Mouse (Mus musculus) midbrain, embryonic 11.5 days (tissue): ENCODE measurements around the gene Susd1. TPM values are rescaled to one million over a fixed set of nuclear protein-coding genes. Genes with fewer than 3 reads are reported as not detected.

ENCODE experiments used
- ATAC-seq: fragments of 200-750 bp; cut with Nextera tagmentation; 2 replicates; pipeline ENCODE4 v1.8.0; 2017; ENCODE audit warnings: moderate TSS enrichment, moderate library complexity; ENCODE audit not compliant: low FRiP score
- DNase-seq: peaks from one replicate; pipeline ENCODE4 v3.0.0; 2015; ENCODE audit warnings: low spot score; ENCODE audit errors: missing footprints
- H3K27ac ChIP-seq: fragments of 300-500 bp; sonication (generic); 2 replicates; pipeline ENCODE4 v1.5.1; 2014; ENCODE audit warnings: low read depth, low read length
- H3K27me3 ChIP-seq: fragments of 300-500 bp; sonication (generic); 2 replicates; pipeline ENCODE4 v1.6.1; 2014; ENCODE audit warnings: mild to moderate bottlenecking, low read length, moderate library complexity, mixed read lengths; ENCODE audit not compliant: control insufficient read depth, insufficient read depth
- H3K36me3 ChIP-seq: fragments of 300-500 bp; sonication (generic); 2 replicates; pipeline ENCODE4 v1.6.1; 2014; ENCODE audit warnings: mild to moderate bottlenecking, low read length, moderate library complexity, mixed read lengths; ENCODE audit not compliant: control insufficient read depth, insufficient read depth
- H3K4me1 ChIP-seq: fragments of 300-500 bp; sonication (generic); 2 replicates; pipeline ENCODE4 v1.6.1; 2014; ENCODE audit warnings: low read length; ENCODE audit not compliant: control insufficient read depth, insufficient read depth
- H3K4me2 ChIP-seq: fragments of 300-500 bp; sonication (generic); 2 replicates; pipeline ENCODE4 v1.6.1; 2014; ENCODE audit warnings: mild to moderate bottlenecking, moderate library complexity
- H3K4me3 ChIP-seq: fragments of 300-500 bp; sonication (generic); 2 replicates; pipeline ENCODE4 v1.5.1; 2014; ENCODE audit warnings: low read depth, low read length
- H3K9ac ChIP-seq: fragments of 300-500 bp; sonication (generic); 2 replicates; pipeline ENCODE4 v1.6.1; 2014; ENCODE audit warnings: low read length
- H3K9me3 ChIP-seq: fragments of 300-500 bp; sonication (generic); 2 replicates; pipeline ENCODE4 v1.6.1; 2016; ENCODE audit warnings: low read length; ENCODE audit not compliant: control insufficient read depth
- WGBS: fragments of 180-500 bp; shearing (Covaris S2); extraction: QIAGEN DNeasy Blood & Tissue Kit; methylation state at CpG from one replicate; pipeline ENCODE4 v1.1.7; 2014; 5-methylcytosine and 5-hydroxymethylcytosine counted together
- polyA plus RNA-seq: library from polyadenylated mRNA; unstranded; fragments of >200 nt; fragmentation: Nextera tagmentation; extraction: Ambion mirVana; gene quantifications from 2 replicates; pipeline ENCODE4 v1.2.1, GENCODE M21; 2014

Susd1 gene
- polyA plus RNA-seq, 1 experiment from 2014 or later = 1.0 TPM

GRCm38 (mm10) chr4:59381007-59381743 is 57.3 kb downstream of the Susd1 start:
- H3K4me2 ChIP-seq = no peak overlapping the region
- peak; percentile 77 for DNase-seq

GRCm38 (mm10) chr4:59380478-59380877 is 58.0 kb downstream of the Susd1 start:
- WGBS = 86% methylated on average over 4 of the region's 4 CpGs
- Histone ChIP-seq H3K4me3 (no peak overlapping the region), H3K4me1 (no peaks in the 10 kb centered on the region), H3K9ac (no peak overlapping the region), H3K9me3 (no peaks in the 10 kb centered on the region), H3K27me3 (no peaks in the 10 kb centered on the region), H3K27ac (no peak overlapping the region), H3K36me3 (no peaks in the 10 kb centered on the region), H3K4me2 (no peak overlapping the region)
- ATAC-seq (no peak), DNase-seq (peak; percentile 21)

More at GRCm38 (mm10) chr4:59381007-59381743, 57.3 kb downstream of the Susd1 start:
- no peak overlapping the region for H3K9ac ChIP-seq
- no peaks in the 10 kb centered on the region for H3K4me1 ChIP-seq
- H3K4me3 ChIP-seq = no peak overlapping the region
- no peaks in the 10 kb centered on the region for H3K9me3 ChIP-seq
- no peak for ATAC-seq
- H3K27me3 ChIP-seq = no peaks in the 10 kb centered on the region
- 82% methylated on average over 13 of the region's 13 CpGs for WGBS
- no peaks in the 10 kb centered on the region for H3K36me3 ChIP-seq
- no peak overlapping the region for H3K27ac ChIP-seq

GRCm38 (mm10) chr4:59379876-59380275 is 58.6 kb downstream of the Susd1 start:
- Histone ChIP-seq H3K9me3 (no peaks in the 10 kb centered on the region), H3K27me3 (no peaks in the 10 kb centered on the region), H3K4me1 (no peaks in the 10 kb centered on the region), H3K4me3 (no peak overlapping the region), H3K27ac (no peak overlapping the region), H3K36me3 (no peaks in the 10 kb centered on the region), H3K4me2 (no peak overlapping the region), H3K9ac (no peak overlapping the region)
- 82% methylated on average over 5 of the region's 5 CpGs for WGBS
- peak; percentile 61 for DNase-seq
- ATAC-seq = no peak

- Histone ChIP-seq H3K9me3 (no peaks in the 10 kb centered on the region), H3K36me3 (no peaks in the 10 kb centered on the region), H3K4me2 (no peak overlapping the region), H3K9ac (no peak overlapping the region), H3K4me1 (no peaks in the 10 kb centered on the region), H3K27ac (no peak overlapping the region), H3K27me3 (no peaks in the 10 kb centered on the region), H3K4me3 (no peak overlapping the region)
- ATAC-seq = no peak
- DNase-seq = peak; percentile 76
- 87% methylated on average over 4 of the region's 4 CpGs for WGBS
Observed at GRCm38 (mm10) chr4:59378631-59379030, 59.8 kb downstream of the Susd1 start.

GRCm38 (mm10) chr4:59374271-59374938 is 64.0 kb downstream of the Susd1 start:
- no peak overlapping the region for H3K27ac ChIP-seq
- no peaks in the 10 kb centered on the region for H3K27me3 ChIP-seq
- no peaks in the 10 kb centered on the region for H3K9me3 ChIP-seq
- no peaks in the 10 kb centered on the region for H3K4me1 ChIP-seq
- H3K4me2 ChIP-seq = no peak overlapping the region
- no peak overlapping the region for H3K9ac ChIP-seq
- no peaks in the 10 kb centered on the region for H3K36me3 ChIP-seq
- H3K4me3 ChIP-seq = no peak overlapping the region
- ATAC-seq (no peak), DNase-seq (peak; percentile 54)
- WGBS = 70% methylated on average over 10 of the region's 10 CpGs

GRCm38 (mm10) chr4:59372546-59373157 is 65.8 kb downstream of the Susd1 start:
- ATAC-seq (peak; percentile 61; the same call in 1 of the 2 replicates), DNase-seq (peak; percentile 71)
- H3K9ac ChIP-seq = no peak overlapping the region
- no peaks in the 10 kb centered on the region for H3K36me3 ChIP-seq
- H3K9me3 ChIP-seq = no peaks in the 10 kb centered on the region
- H3K4me2 ChIP-seq = no peak overlapping the region
- no peaks in the 10 kb centered on the region for H3K27me3 ChIP-seq
- no peak overlapping the region for H3K4me3 ChIP-seq
- H3K4me1 ChIP-seq = no peaks in the 10 kb centered on the region
- H3K27ac ChIP-seq = no peak overlapping the region
- WGBS = 61% methylated on average over 5 of the region's 5 CpGs

GRCm38 (mm10) chr4:59371910-59372309 is 66.5 kb downstream of the Susd1 start:
- DNase-seq = no peak
- Histone ChIP-seq H3K36me3 (no peaks in the 10 kb centered on the region), H3K27me3 (no peaks in the 10 kb centered on the region), H3K9ac (no peak overlapping the region), H3K4me1 (no peaks in the 10 kb centered on the region), H3K9me3 (no peaks in the 10 kb centered on the region), H3K4me2 (no peak overlapping the region), H3K27ac (no peak overlapping the region), H3K4me3 (no peak overlapping the region)
- 95% methylated on average over 5 of the region's 5 CpGs for WGBS
- no peak for ATAC-seq

- WGBS = 93% methylated on average over 2 of the region's 2 CpGs
Observed at GRCm38 (mm10) chr4:59369941-59370340, 68.5 kb downstream of the Susd1 start.

GRCm38 (mm10) chr4:59368118-59368517 is 70.3 kb downstream of the Susd1 start:
- Histone ChIP-seq H3K9me3 (no peaks in the 10 kb centered on the region), H3K4me3 (no peak overlapping the region), H3K36me3 (no peaks in the 10 kb centered on the region), H3K27me3 (no peaks in the 10 kb centered on the region), H3K9ac (no peak overlapping the region), H3K27ac (no peak overlapping the region), H3K4me1 (no peaks in the 10 kb centered on the region), H3K4me2 (no peak overlapping the region)
- ATAC-seq (no peak), DNase-seq (no peak)
- WGBS = 88% methylated on average over 9 of the region's 9 CpGs

More at GRCm38 (mm10) chr4:59369941-59370340, 68.5 kb downstream of the Susd1 start:
- ATAC-seq (no peak), DNase-seq (no peak)
- Histone ChIP-seq H3K27ac (no peak overlapping the region), H3K4me2 (no peak overlapping the region), H3K9ac (no peak overlapping the region), H3K27me3 (no peaks in the 10 kb centered on the region), H3K9me3 (no peaks in the 10 kb centered on the region), H3K36me3 (no peaks in the 10 kb centered on the region), H3K4me1 (no peaks in the 10 kb centered on the region), H3K4me3 (no peak overlapping the region)
